Mouse (Mus musculus) hindlimb bud, embryonic 11.5 days (tissue): ENCODE measurements around the gene Ski.

ENCODE experiments used
- DNase-seq: peaks from one replicate; pipeline ENCODE4 v3.0.0-alpha.2; 2012; ENCODE audit warnings: low read depth, low spot score; ENCODE audit errors: extremely low spot score

The Ski gene

GRCm38 (mm10) chr4:155135909-155136585 lies 86.3 kb downstream of the Ski start:
- no peak for DNase-seq

- no peak for DNase-seq
Measured at GRCm38 (mm10) chr4:155134686-155135172, 87.7 kb downstream of the Ski start.

- DNase-seq, result peak; percentile 50
Measured at GRCm38 (mm10) chr4:155133658-155134417, 88.6 kb downstream of the Ski start.

- no peak for DNase-seq
Measured at GRCm38 (mm10) chr4:155133188-155133587, 89.2 kb downstream of the Ski start.

GRCm38 (mm10) chr4:155130616-155131015 lies 91.8 kb downstream of the Ski start:
- DNase-seq, result no peak

- DNase-seq, result no peak
Measured at GRCm38 (mm10) chr4:155129996-155130395, 92.4 kb downstream of the Ski start.

- DNase-seq, result no peak
Measured at GRCm38 (mm10) chr4:155129132-155129917, 93.1 kb downstream of the Ski start.

GRCm38 (mm10) chr4:155128411-155128810 lies 94.0 kb downstream of the Ski start:
- DNase-seq, result no peak

GRCm38 (mm10) chr4:155126602-155127372 lies 95.6 kb downstream of the Ski start:
- no peak for DNase-seq

- DNase-seq, result no peak
Measured at GRCm38 (mm10) chr4:155126194-155126593, 96.2 kb downstream of the Ski start.

- DNase-seq, result no peak
Measured at GRCm38 (mm10) chr4:155125310-155125709, 97.1 kb downstream of the Ski start.

- DNase-seq, result no peak
Measured at GRCm38 (mm10) chr4:155123868-155124534, 98.4 kb downstream of the Ski start.

- no peak for DNase-seq
Measured at GRCm38 (mm10) chr4:155122444-155123040, 99.8 kb downstream of the Ski start.

- DNase-seq, result no peak
Measured at GRCm38 (mm10) chr4:155121915-155122443, 100.4 kb downstream of the Ski start.

- no peak for DNase-seq
Measured at GRCm38 (mm10) chr4:155121222-155121621, 101.2 kb downstream of the Ski start.

GRCm38 (mm10) chr4:155120583-155120982 lies 101.8 kb downstream of the Ski start:
- no peak for DNase-seq

- no peak for DNase-seq
Measured at GRCm38 (mm10) chr4:155120038-155120437, 102.4 kb downstream of the Ski start.

GRCm38 (mm10) chr4:155118278-155118677 lies 104.1 kb downstream of the Ski start:
- DNase-seq, result no peak

- DNase-seq, result no peak
Measured at GRCm38 (mm10) chr4:155117396-155117978, 104.9 kb downstream of the Ski start.
